Mouse (Mus musculus) heart, embryonic 12.5 days (tissue): ENCODE measurements around the gene Trim27. TPM values are rescaled to one million over a fixed set of nuclear protein-coding genes. Genes with fewer than 3 reads are reported as not detected.

Source experiments
- ATAC-seq: fragments of 200-750 bp; cut with Nextera tagmentation; 2 replicates; pipeline ENCODE4 v1.8.0; 2017; ENCODE audit warnings: moderate TSS enrichment, moderate library complexity; ENCODE audit not compliant: insufficient number of reproducible peaks, low FRiP score
- H3K27ac ChIP-seq: fragments of 300-500 bp; sonication (generic); 2 replicates; pipeline ENCODE4 v1.5.1; 2016; ENCODE audit warnings: mild to moderate bottlenecking, moderate library complexity; ENCODE audit not compliant: poor library complexity, severe bottlenecking
- H3K27me3 ChIP-seq: fragments of 300-500 bp; sonication (generic); replicated peaks from 2 replicates; pipeline ENCODE4 v1.6.1; 2016; ENCODE audit warnings: mild to moderate bottlenecking, moderate library complexity
- H3K36me3 ChIP-seq: fragments of 300-500 bp; sonication (generic); 2 replicates; pipeline ENCODE4 v1.6.1; 2016; ENCODE audit warnings: mild to moderate bottlenecking, moderate library complexity
- H3K4me1 ChIP-seq: fragments of 300-500 bp; sonication (generic); replicated peaks from 2 replicates; pipeline ENCODE4 v1.6.1; 2016; ENCODE audit warnings: mild to moderate bottlenecking
- H3K4me2 ChIP-seq: fragments of 300-500 bp; sonication (generic); 2 replicates; pipeline ENCODE4 v1.6.1; 2016; ENCODE audit warnings: mild to moderate bottlenecking, moderate library complexity
- H3K4me3 ChIP-seq: fragments of 300-500 bp; sonication (generic); 2 replicates; pipeline ENCODE4 v1.5.1; 2016; ENCODE audit warnings: mild to moderate bottlenecking
- H3K9ac ChIP-seq: fragments of 300-500 bp; sonication (generic); 2 replicates; pipeline ENCODE4 v1.6.1; 2016; ENCODE audit warnings: mild to moderate bottlenecking, moderate library complexity
- H3K9me3 ChIP-seq: fragments of 300-500 bp; sonication (generic); replicated peaks from 2 replicates; pipeline ENCODE4 v1.6.1; 2016; ENCODE audit warnings: mild to moderate bottlenecking, moderate library complexity
- WGBS: fragments of 180-500 bp; shearing (Covaris S2); methylation state at CpG from one replicate; pipeline ENCODE4 v1.1.7; 2016; 5-methylcytosine and 5-hydroxymethylcytosine counted together
- polyA plus RNA-seq: library from polyadenylated mRNA; unstranded; fragments of >200 nt; fragmentation: Nextera tagmentation; extraction: Ambion mirVana; gene quantifications from 2 replicates; pipeline ENCODE4 v1.2.1, GENCODE M21; 2016

The Trim27 gene
- polyA plus RNA-seq, 1 experiment from 2014 or later = 98.2 TPM

GRCm38 (mm10) chr13:21243196-21243595 is 64.0 kb downstream of the Trim27 start:
- H3K9me3 ChIP-seq = 0 out of 2 replicates have a peak, but pooled peaks cover 4% of the 10 kb centered on the region
- peaks cover 12% of the 10 kb centered on the region; the same call in 1 of the 2 replicates for H3K4me1 ChIP-seq
- no peaks in the 10 kb centered on the region for H3K36me3 ChIP-seq
- peaks cover 6% of the 10 kb centered on the region; the same call in 1 of the 2 replicates for H3K27me3 ChIP-seq
- peak overlapping the region; percentile 56; the same call in 1 of the 2 replicates for H3K9ac ChIP-seq
- H3K27ac ChIP-seq = no peak overlapping the region
- H3K4me3 ChIP-seq = peak overlapping the region; percentile 48
- 15% methylated on average over 13 of the region's 13 CpGs for WGBS
- ATAC-seq = no peak
- H3K4me2 ChIP-seq = peak overlapping the region; percentile 77

DNA sequence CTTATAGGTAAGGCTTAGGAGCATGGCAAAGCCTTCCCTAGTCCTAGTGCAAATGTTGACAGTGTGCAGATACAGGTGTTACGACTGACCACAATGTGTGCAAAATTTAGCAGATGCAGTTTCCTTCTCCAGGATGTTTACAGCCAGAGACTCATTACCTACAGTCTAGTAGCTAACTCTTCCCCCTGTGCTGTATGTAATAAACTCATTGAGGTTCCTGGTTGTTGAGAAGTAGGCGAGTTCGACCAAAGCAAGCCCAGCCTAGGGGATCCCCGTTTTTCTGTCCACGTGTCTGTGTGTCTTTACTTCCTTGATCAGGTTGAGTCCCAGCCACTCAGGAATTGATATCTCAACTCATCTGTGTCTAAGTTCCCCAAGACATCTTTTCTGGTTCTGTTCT is 64.8 kb downstream of the Trim27 start:
- H3K9ac ChIP-seq = no peak overlapping the region
- H3K27ac ChIP-seq = no peak overlapping the region
- H3K27me3 ChIP-seq = peaks cover 6% of the 10 kb centered on the region; the same call in 1 of the 2 replicates
- no peaks in the 10 kb centered on the region for H3K36me3 ChIP-seq
- H3K4me3 ChIP-seq = no peak overlapping the region
- peaks cover 12% of the 10 kb centered on the region; the same call in 1 of the 2 replicates for H3K4me1 ChIP-seq
- WGBS = 76% methylated on average over 5 of the region's 5 CpGs
- no peak for ATAC-seq
- no peak overlapping the region for H3K4me2 ChIP-seq
- no peaks in the 10 kb centered on the region for H3K9me3 ChIP-seq

Other genes starting within 250 kb of the Trim27 start
- not detected in 2 replicates for gene Olfr1370, start 104.5 kb upstream of the Trim27 start, polyA plus RNA-seq
- gene Olfr1369-ps1, start 68.0 kb upstream of the Trim27 start, polyA plus RNA-seq = not detected in 2 replicates
- gene Olfr263, start 49.8 kb upstream of the Trim27 start, polyA plus RNA-seq = not detected in 2 replicates
- gene Olfr1368, start 33.6 kb upstream of the Trim27 start, polyA plus RNA-seq = not detected in 2 replicates
- gene Gpx5, start 113.3 kb downstream of the Trim27 start, polyA plus RNA-seq = not detected in 2 replicates
- not detected in 2 replicates for gene Gpx6, start 132.7 kb downstream of the Trim27 start, polyA plus RNA-seq
- gene Olfr1367, start 167.5 kb downstream of the Trim27 start, polyA plus RNA-seq = not detected in 2 replicates
- gene Zscan12, start 183.4 kb downstream of the Trim27 start, polyA plus RNA-seq = 8.8 and 9.9 TPM in 2 replicates
- gene Zkscan3, start 223.3 kb downstream of the Trim27 start, polyA plus RNA-seq = 71.2 and 72.6 TPM in 2 replicates